Mouse (Mus musculus) liver, embryonic 14.5 days (tissue): ENCODE measurements around the gene Aacs. TPM values are rescaled to one million over a fixed set of nuclear protein-coding genes. Genes with fewer than 3 reads are reported as not detected.
"Not testable (repeated sequence)": the region's sequence is repeated elsewhere in the genome, so short reads cannot be mapped to it uniquely, and the experiment has no call there.

Experiments used
- ATAC-seq: fragments of 200-750 bp; cut with Nextera tagmentation; 2 replicates; pipeline ENCODE4 v1.8.0; 2017; ENCODE audit warnings: moderate number of reproducible peaks, mild to moderate bottlenecking, moderate library complexity; ENCODE audit not compliant: insufficient read depth
- DNase-seq, 3 experiments: peaks; one replicate each; pipeline ENCODE4 v3.0.0-alpha.2; 2012 to 2013; ENCODE audit warnings: low read depth in 3 of 3, low spot score in 3 of 3
- H3K27ac ChIP-seq: fragments of 300-500 bp; sonication (generic); 2 replicates; pipeline ENCODE4 v1.5.1; 2014; ENCODE audit warnings: moderate library complexity, mild to moderate bottlenecking, control low read depth, inconsistent platforms
- H3K27me3 ChIP-seq: fragments of 300-500 bp; sonication (generic); 2 replicates; pipeline ENCODE4 v1.6.1; 2014; ENCODE audit warnings: mild to moderate bottlenecking, low read length, moderate library complexity; ENCODE audit not compliant: control insufficient read depth, insufficient read depth
- H3K36me3 ChIP-seq: fragments of 300-500 bp; sonication (generic); replicated peaks from 2 replicates; pipeline ENCODE4 v1.6.1; 2014; ENCODE audit warnings: low read depth; ENCODE audit not compliant: control insufficient read depth, insufficient read depth
- H3K4me1 ChIP-seq, 2 experiments: fragments of 200-500 bp in 1 of 2; fragments of 300-500 bp in 1 of 2; sonication (generic) in 1 of 2; replicated peaks; 2 replicates each; pipeline ENCODE4 v1.6.1; 2012 to 2014; ENCODE audit warnings: antibody characterized with exemption in 1 of 2, inconsistent platforms in 1 of 2, low read length in 1 of 2; ENCODE audit not compliant: control insufficient read depth in 2 of 2, insufficient read depth in 2 of 2
- H3K4me2 ChIP-seq: fragments of 300-500 bp; sonication (generic); 2 replicates; pipeline ENCODE4 v1.6.1; 2014; ENCODE audit warnings: low read depth, mild to moderate bottlenecking, control low read depth, moderate library complexity
- H3K4me3 ChIP-seq, 2 experiments: fragments of 200-500 bp in 1 of 2; fragments of 300-500 bp in 1 of 2; sonication (generic) in 1 of 2; 2 replicates each; pipeline ENCODE4 v1.5.1; 2012 to 2014; ENCODE audit warnings: low read depth in 2 of 2, low read length in 2 of 2, mild to moderate bottlenecking in 2 of 2, control low read depth in 1 of 2, inconsistent platforms in 1 of 2, moderate library complexity in 1 of 2; ENCODE audit not compliant: insufficient read depth in 1 of 2
- H3K9ac ChIP-seq: fragments of 300-500 bp; sonication (generic); replicated peaks from 2 replicates; pipeline ENCODE4 v1.6.1; 2014; ENCODE audit warnings: mild to moderate bottlenecking, control low read depth, moderate library complexity
- H3K9me3 ChIP-seq: fragments of 300-500 bp; sonication (generic); 2 replicates; pipeline ENCODE4 v1.6.1; 2016; ENCODE audit warnings: low read length, mixed read lengths; ENCODE audit not compliant: control insufficient read depth
- CTCF ChIP-seq: IDR thresholded peaks from 2 replicates; pipeline ENCODE4 v1.5.1; 2016; ENCODE audit warnings: antibody characterized with exemption, low read depth, control low read depth
- EP300 ChIP-seq: IDR thresholded peaks from 2 replicates; pipeline ENCODE4 v1.6.1; 2016; ENCODE audit warnings: antibody characterized with exemption, low read depth
- WGBS: fragments of 180-500 bp; shearing (Covaris S2); extraction: QIAGEN DNeasy Blood & Tissue Kit; methylation state at CpG from one replicate; pipeline ENCODE4 v1.1.7; 2014; ENCODE audit not compliant: insufficient replicate concordance; 5-methylcytosine and 5-hydroxymethylcytosine counted together
- polyA plus RNA-seq, 2 experiments: library from polyadenylated mRNA; depleted of rRNA in 1 of 2; stranded (reverse) in 1 of 2; unstranded in 1 of 2; fragments of >200 nt; fragmentation: Nextera tagmentation in 1 of 2; extraction: Ambion mirVana in 1 of 2; gene quantifications; 2 replicates each; pipeline versions ENCODE4 v1.2.1 to v1.2.3; 2012 to 2014

Gene Aacs
- polyA plus RNA-seq, 2 experiments, result 11.0 to 13.2 TPM

DNA sequence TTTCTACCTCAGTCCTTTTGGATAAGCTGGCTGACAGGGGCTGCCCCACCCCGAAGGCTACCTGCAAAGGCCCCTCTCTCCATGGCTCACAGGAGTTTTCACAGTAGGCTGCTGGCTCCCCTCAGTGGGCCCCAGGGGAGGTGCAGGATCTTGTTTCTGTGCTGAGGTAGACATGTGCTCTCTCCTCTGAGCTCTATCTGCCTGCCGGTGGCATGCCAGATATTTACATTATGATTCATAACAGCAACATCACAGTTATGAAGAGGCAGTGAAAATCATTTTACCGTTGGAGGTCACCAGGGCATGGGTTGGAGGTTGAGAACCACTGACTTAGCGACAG, 12.5 kb downstream of the Aacs start:
- no peak overlapping the region for H3K4me2 ChIP-seq
- H3K27me3 ChIP-seq, result no peaks in the 10 kb centered on the region
- peaks cover under 1% of the 10 kb centered on the region for H3K36me3 ChIP-seq
- TF ChIP-seq EP300, result no peak
- peak; percentile 61 for TF ChIP-seq CTCF
- no peaks in the 10 kb centered on the region; a peak in 1 of 4 replicates for H3K4me1 ChIP-seq
- H3K9ac ChIP-seq, result no peak overlapping the region
- H3K9me3 ChIP-seq, result no peaks in the 10 kb centered on the region
- 53% methylated on average over 4 of the region's 4 CpGs for WGBS
- no peak overlapping the region for H3K4me3 ChIP-seq
- H3K27ac ChIP-seq, result no peak overlapping the region
- no peak for ATAC-seq
- no peak for DNase-seq

DNA sequence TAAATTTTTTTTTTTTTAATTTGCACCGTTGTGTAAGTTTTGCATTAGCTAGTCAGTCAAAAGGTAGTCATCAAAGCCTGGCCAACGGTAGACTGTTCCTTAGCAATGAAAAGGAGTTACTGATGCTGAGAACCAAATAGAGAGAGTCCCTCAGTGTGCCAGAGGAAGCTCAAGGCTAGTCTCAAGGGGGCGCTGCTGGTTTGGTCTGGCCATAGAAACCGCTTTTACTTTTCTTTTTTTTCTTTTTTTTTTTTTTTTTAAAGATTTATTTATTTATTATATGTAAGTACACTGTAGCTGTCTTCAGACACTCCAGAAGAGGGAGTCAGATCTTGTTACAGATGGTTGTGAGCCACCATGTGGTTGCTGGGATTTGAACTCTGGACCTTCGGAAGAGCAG, 13.3 kb downstream of the Aacs start:
- 74% methylated on average over 5 of the region's 5 CpGs for WGBS
- H3K36me3 ChIP-seq, DNase-seq: not testable (repeated sequence)

DNA sequence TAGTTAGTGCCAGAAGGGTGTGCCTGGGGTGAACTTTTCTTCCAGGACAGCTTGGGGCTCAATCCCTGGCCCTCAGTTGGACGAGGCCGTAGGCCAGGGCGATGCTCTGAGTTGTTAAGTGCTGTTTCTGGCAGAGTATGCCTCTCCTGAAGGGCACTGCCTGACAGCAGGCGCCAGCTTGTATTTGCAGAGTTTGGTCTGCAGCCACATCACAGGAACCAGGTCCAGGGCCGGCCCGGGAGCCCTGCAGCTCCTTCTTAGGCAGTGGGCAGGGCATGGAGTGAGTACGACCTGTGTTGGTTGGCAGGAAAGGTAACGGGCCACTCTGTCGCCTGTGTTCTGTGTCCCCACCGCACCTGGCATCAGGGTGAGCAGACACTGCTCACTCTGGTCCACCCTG, 15.5 kb downstream of the Aacs start:
- DNase-seq (no peak), ATAC-seq (no peak)
- no peaks in the 10 kb centered on the region for H3K9me3 ChIP-seq
- no peaks in the 10 kb centered on the region for H3K27me3 ChIP-seq
- no peak overlapping the region for H3K4me2 ChIP-seq
- TF ChIP-seq EP300 (no peak), CTCF (no peak)
- H3K4me1 ChIP-seq, result no peaks in the 10 kb centered on the region
- H3K36me3 ChIP-seq, result no peaks in the 10 kb centered on the region; the same call in 1 of the 2 replicates
- no peak overlapping the region for H3K9ac ChIP-seq
- no peak overlapping the region for H3K27ac ChIP-seq
- H3K4me3 ChIP-seq, result no peak overlapping the region
- WGBS, result 83% methylated on average over 10 of the region's 10 CpGs

More for the DNA sequence above, 13.3 kb downstream of the Aacs start:
- not testable (repeated sequence) for H3K9ac ChIP-seq, H3K4me2 ChIP-seq, H3K27me3 ChIP-seq, ATAC-seq, H3K27ac ChIP-seq, H3K9me3 ChIP-seq, H3K4me3 ChIP-seq, H3K4me1 ChIP-seq

DNA sequence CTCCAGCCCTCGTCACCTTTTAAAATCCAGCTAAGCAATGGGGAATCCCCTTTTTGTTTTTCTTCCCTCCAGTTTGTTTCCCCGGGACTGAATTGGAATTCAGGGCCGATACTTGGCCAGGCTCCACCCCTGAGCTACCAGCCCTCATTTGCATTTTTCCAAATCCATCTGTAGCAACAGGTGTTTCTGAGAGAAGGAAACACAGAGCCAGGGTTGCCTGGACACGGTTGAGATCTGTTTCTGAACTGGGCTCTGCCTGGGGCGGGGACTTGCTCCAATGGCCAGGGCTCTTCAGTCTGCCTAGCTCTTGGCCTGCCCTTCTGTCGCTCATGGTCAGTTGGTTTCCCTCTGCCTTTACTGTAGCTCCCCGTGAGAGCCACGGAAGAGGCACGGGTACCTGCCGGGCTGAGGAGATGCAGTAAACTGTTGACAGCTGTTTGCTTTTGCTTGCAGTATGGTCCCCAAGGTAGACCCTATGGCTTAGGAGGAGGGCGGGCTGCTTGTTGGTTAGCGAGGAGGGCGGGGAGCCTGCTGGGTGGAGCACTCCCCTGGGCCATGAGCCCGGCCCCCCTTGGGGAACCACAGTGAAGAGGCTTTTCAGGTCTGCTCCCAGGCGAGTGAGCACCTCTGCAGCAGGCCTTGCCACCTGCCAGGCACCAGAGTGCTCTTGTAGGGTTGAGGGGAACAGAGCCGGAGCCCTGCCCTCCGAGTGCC, 16.9 kb downstream of the Aacs start:
- no peak overlapping the region for H3K9ac ChIP-seq
- no peaks in the 10 kb centered on the region for H3K4me1 ChIP-seq
- H3K9me3 ChIP-seq, result no peaks in the 10 kb centered on the region
- no peak for DNase-seq
- TF ChIP-seq CTCF (no peak), EP300 (no peak)
- H3K4me2 ChIP-seq, result no peak overlapping the region
- no peak overlapping the region for H3K27ac ChIP-seq
- ATAC-seq, result no peak
- WGBS, result 75% methylated on average over 17 of the region's 17 CpGs
- H3K36me3 ChIP-seq, result no peaks in the 10 kb centered on the region; the same call in 1 of the 2 replicates
- H3K4me3 ChIP-seq, result no peak overlapping the region
- no peaks in the 10 kb centered on the region for H3K27me3 ChIP-seq

DNA sequence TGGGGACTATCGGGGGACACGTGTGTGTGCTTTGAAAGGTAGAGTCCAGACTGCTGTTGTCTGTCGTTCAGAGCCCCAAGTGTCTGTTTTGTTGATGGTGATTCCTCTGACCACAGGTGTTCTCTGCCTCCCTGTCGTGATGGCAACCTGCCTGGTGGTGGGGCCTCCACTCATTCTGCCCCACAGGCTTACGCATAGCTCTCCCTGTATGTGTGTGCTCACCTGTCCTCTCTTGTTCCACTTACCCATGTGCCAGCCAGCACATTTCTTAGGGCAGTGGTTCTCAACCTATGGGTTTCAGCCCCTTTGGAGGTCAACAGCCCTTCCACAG, 17.4 kb downstream of the Aacs start:
- H3K36me3 ChIP-seq, result no peaks in the 10 kb centered on the region; the same call in 1 of the 2 replicates
- no peak for DNase-seq
- no peak for ATAC-seq
- H3K27ac ChIP-seq, result no peak overlapping the region
- TF ChIP-seq CTCF (no peak), EP300 (no peak)
- no peaks in the 10 kb centered on the region for H3K27me3 ChIP-seq
- H3K4me3 ChIP-seq, result no peak overlapping the region
- no peaks in the 10 kb centered on the region for H3K4me1 ChIP-seq
- no peaks in the 10 kb centered on the region for H3K9me3 ChIP-seq
- no peak overlapping the region for H3K9ac ChIP-seq
- 77% methylated on average over 5 of the region's 5 CpGs for WGBS
- no peak overlapping the region for H3K4me2 ChIP-seq
